In genomic region chr13:52818760-52819159, GRCm38 (mm10) we compare ENCODE assay signal across 8 mouse cellular contexts.
DNase-seq lines count a peak whose midpoint lies in the region; ATAC-seq and TF ChIP-seq lines count a peak whose summit lies in the region.

No protein-coding gene starts in this region.

- 14% methylated on average over 3 of the region's 3 CpGs for WGBS in intestine, embryonic 15.5 days
- WGBS in liver, embryonic 16.5 days (ENCODE audit: insufficient replicate concordance) = 14% methylated on average over 3 of the region's 3 CpGs

- H3K4me2 ChIP-seq in intestine, embryonic 15.5 days (replicated peaks) = peak overlapping the region; percentile 24; the same call in 1 of the 2 replicates
- H3K4me2 ChIP-seq in liver, embryonic 16.5 days (ENCODE audit: low read depth, low read length) = no peak overlapping the region

- peak overlapping the region; percentile 92 for H3K27ac ChIP-seq in gastrocnemius, adult 2 months
- H3K27ac ChIP-seq in intestine, embryonic 15.5 days = peak overlapping the region; percentile 73
- peak overlapping the region; percentile 11; the same call in 1 of the 2 replicates for H3K27ac ChIP-seq in liver, embryonic 16.5 days (ENCODE audit: low read length)

- ATAC-seq in intestine, embryonic 15.5 days = peak; percentile 80
- ATAC-seq in liver, embryonic 16.5 days (ENCODE audit: low read depth) = peak; percentile 54

- TF ChIP-seq POLR2A in brain, embryonic 14.5 days (IDR thresholded peaks at IDR 0.05; ENCODE audit: borderline replicate concordance, extremely low read depth, insufficient read depth, insufficient read length, poor library complexity, severe bottlenecking) = no peak

- peaks cover 41% of the 10 kb centered on the region for H3K4me1 ChIP-seq in intestine, embryonic 15.5 days (replicated peaks)
- H3K4me1 ChIP-seq in liver, embryonic 16.5 days (ENCODE audit: control insufficient read depth, low read depth, low read length) = peaks cover 26% of the 10 kb centered on the region

- DNase-seq in R1 (ENCODE audit: low read depth, low spot score) = peak; percentile 18
- peak; percentile 18 for DNase-seq in brain, embryonic 14.5 days (ENCODE audit: low read depth)
- DNase-seq in gastrocnemius, adult 2 months = peak; percentile 80
- peak; percentile 80 for DNase-seq in urinary bladder, postnatal 14 days (ENCODE audit: low spot score)
- no peak for DNase-seq in retina, embryonic 14.5 days (ENCODE audit: low spot score)
- no peak for DNase-seq in T-cell, adult 2 months (ENCODE audit: low spot score)

- no peak for TF ChIP-seq CTCF in brain, embryonic 14.5 days (IDR thresholded peaks at IDR 0.05; ENCODE audit: borderline replicate concordance, extremely low read depth, insufficient read depth, insufficient read length)
- TF ChIP-seq CTCF in gastrocnemius, adult 2 months (IDR thresholded peaks at IDR 0.05) = no peak

- H3K9ac ChIP-seq in intestine, embryonic 15.5 days = no peak overlapping the region; the same call in 1 of the 2 replicates
- H3K9ac ChIP-seq in liver, embryonic 16.5 days (ENCODE audit: low read depth, low read length) = no peak overlapping the region

- no peaks in the 10 kb centered on the region for H3K27me3 ChIP-seq in intestine, embryonic 15.5 days (replicated peaks)
- H3K27me3 ChIP-seq in liver, embryonic 16.5 days (ENCODE audit: control insufficient read depth, insufficient read depth, low read depth, low read length) = no peaks in the 10 kb centered on the region

- no peaks in the 10 kb centered on the region for H3K36me3 ChIP-seq in intestine, embryonic 15.5 days
- no peaks in the 10 kb centered on the region for H3K36me3 ChIP-seq in liver, embryonic 16.5 days (ENCODE audit: control insufficient read depth, insufficient read depth)

- no peaks in the 10 kb centered on the region for H3K9me3 ChIP-seq in intestine, embryonic 15.5 days
- H3K9me3 ChIP-seq in liver, embryonic 16.5 days (replicated peaks; ENCODE audit: control insufficient read depth, low read length) = no peaks in the 10 kb centered on the region

- H3K4me3 ChIP-seq in gastrocnemius, adult 2 months = peak overlapping the region; percentile 32
- H3K4me3 ChIP-seq in intestine, embryonic 15.5 days (replicated peaks) = no peak overlapping the region
- no peak overlapping the region for H3K4me3 ChIP-seq in liver, embryonic 16.5 days (ENCODE audit: low read depth, low read length)

- intact Hi-C loops in gastrocnemius, adult 2 months (cut with DNase I) = loop anchor here (1.0 to 5.0 kb wide), 3 partner anchors 51 to 162 kb away; partner anchors contain the start of gene Nfil3

Comparison
In these comparisons a context has a peak if more than half of its experiments do, and no peak if none do; other contexts are left out.
1. DNase-seq: peak in R1 (single experiment), brain, embryonic 14.5 days (single experiment), gastrocnemius, adult 2 months (single experiment) and urinary bladder, postnatal 14 days (single experiment); none in retina, embryonic 14.5 days (single experiment) and T-cell, adult 2 months (single experiment).
2. H3K27ac ChIP-seq: peak in every context shown above with its lines; median percentile 92 in gastrocnemius, adult 2 months; 73 in intestine, embryonic 15.5 days; 11 in liver, embryonic 16.5 days.